Mouse (Mus musculus) kidney, adult 18-20 months (tissue): ENCODE data around the gene Cd8a.
"Not testable (repeated sequence)": the region's sequence is repeated elsewhere in the genome, so short reads cannot be mapped to it uniquely, and the experiment has no call there.

Source experiments
- DNase-seq: peaks from one replicate; pipeline ENCODE4 v3.0.0; 2021

The Cd8a gene

GRCm38 (mm10) chr6:71373249-71373775 is at the start of gene Cd8a:
Cd8a (plus strand) TSS chr6:71373427.
- DNase-seq: no peak

GRCm38 (mm10) chr6:71324816-71325215 is 48.4 kb upstream of the Cd8a start:
- DNase-seq: no peak

- no peak for DNase-seq
Measured at GRCm38 (mm10) chr6:71329881-71330280, 43.3 kb upstream of the Cd8a start.

GRCm38 (mm10) chr6:71330486-71330885 is 42.7 kb upstream of the Cd8a start:
- no peak for DNase-seq

GRCm38 (mm10) chr6:71331491-71331890 is 41.7 kb upstream of the Cd8a start:
- DNase-seq: not testable (repeated sequence)

- DNase-seq: no peak
Measured at GRCm38 (mm10) chr6:71332236-71332965, 40.8 kb upstream of the Cd8a start.

GRCm38 (mm10) chr6:71333031-71333430 is 40.2 kb upstream of the Cd8a start:
- no peak for DNase-seq

- no peak for DNase-seq
Measured at GRCm38 (mm10) chr6:71333578-71334273, 39.5 kb upstream of the Cd8a start.

- no peak for DNase-seq
Measured at GRCm38 (mm10) chr6:71337666-71338065, 35.6 kb upstream of the Cd8a start.

GRCm38 (mm10) chr6:71338941-71339340 is 34.3 kb upstream of the Cd8a start:
- DNase-seq: no peak

GRCm38 (mm10) chr6:71339351-71339750 is 33.9 kb upstream of the Cd8a start:
- DNase-seq: no peak

GRCm38 (mm10) chr6:71341179-71341578 is 32.0 kb upstream of the Cd8a start:
- DNase-seq: no peak

GRCm38 (mm10) chr6:71348006-71348405 is 25.2 kb upstream of the Cd8a start:
- DNase-seq: no peak

GRCm38 (mm10) chr6:71351201-71351600 is 22.0 kb upstream of the Cd8a start:
- no peak for DNase-seq

GRCm38 (mm10) chr6:71352201-71352600 is 21.0 kb upstream of the Cd8a start:
- DNase-seq: no peak

GRCm38 (mm10) chr6:71352866-71353427 is 20.3 kb upstream of the Cd8a start:
- DNase-seq: no peak

- DNase-seq: no peak
Measured at GRCm38 (mm10) chr6:71353722-71354121, 19.5 kb upstream of the Cd8a start.

GRCm38 (mm10) chr6:71357493-71357892 is 15.7 kb upstream of the Cd8a start:
- no peak for DNase-seq

GRCm38 (mm10) chr6:71360221-71360620 is 13.0 kb upstream of the Cd8a start:
- no peak for DNase-seq

- no peak for DNase-seq
Measured at GRCm38 (mm10) chr6:71360751-71361150, 12.5 kb upstream of the Cd8a start.

- no peak for DNase-seq
Measured at GRCm38 (mm10) chr6:71361156-71361670, 12.0 kb upstream of the Cd8a start.

GRCm38 (mm10) chr6:71363995-71364394 is 9.2 kb upstream of the Cd8a start:
- DNase-seq: no peak

GRCm38 (mm10) chr6:71369416-71369815 is 3.8 kb upstream of the Cd8a start:
- DNase-seq: no peak
